Mouse (Mus musculus) c-Kit-negative CD71-positive TER-119-positive erythroid progenitor cells, embryonic 14.5 days (primary cell): ENCODE measurements around the gene Olfr1238.

Experiments
- DNase-seq: peaks from one replicate; pipeline ENCODE4 v3.0.0-alpha.2; 2013; ENCODE audit warnings: low read depth, low spot score

The Olfr1238 gene

DNA sequence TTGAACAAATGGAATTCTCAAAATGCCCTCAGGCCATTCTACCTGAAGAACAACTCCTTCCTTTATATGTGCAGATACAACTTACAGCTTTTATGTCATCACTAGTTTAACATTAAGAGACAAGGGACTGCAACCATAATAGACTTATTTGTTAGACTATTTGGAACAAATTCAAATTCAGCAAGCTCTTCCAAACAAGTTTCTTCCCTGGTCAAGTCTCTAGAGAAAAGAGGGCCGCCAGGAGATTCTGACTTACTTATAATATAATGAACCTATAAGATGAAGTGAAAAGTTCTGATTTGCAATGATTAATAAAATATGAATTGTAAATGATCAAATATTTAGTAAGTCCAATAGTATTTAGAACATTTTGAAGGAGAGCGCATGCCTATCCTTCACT, at the start of gene Olfr1238:
Gene Olfr1238, minus strand, starts transcription at position 101 of the 400 bp plus-strand sequence.
- DNase-seq: no peak

DNA sequence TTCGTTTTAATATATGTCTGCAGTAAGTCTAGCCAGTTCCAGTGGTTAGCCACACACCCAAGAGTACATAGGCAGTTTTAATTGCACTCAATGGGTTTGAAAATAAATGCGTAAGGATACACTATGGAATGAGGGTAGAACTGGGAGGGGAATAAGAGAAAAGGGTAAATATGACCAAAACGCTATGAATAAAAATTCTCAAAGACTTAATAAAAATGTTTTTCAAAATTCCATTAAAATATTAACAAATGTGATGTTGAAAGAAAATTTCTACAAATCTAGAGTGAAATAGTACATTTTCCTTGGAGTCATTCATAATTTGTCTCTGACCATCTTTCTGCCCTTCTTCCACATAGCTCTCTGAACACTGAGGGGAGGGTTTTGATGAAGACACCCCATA, 33.4 kb upstream of the Olfr1238 start, which contains the start of gene Olfr1240:
Gene Olfr1240, minus strand, starts transcription at position 101 of the 400 bp plus-strand sequence.
- no peak for DNase-seq

DNA sequence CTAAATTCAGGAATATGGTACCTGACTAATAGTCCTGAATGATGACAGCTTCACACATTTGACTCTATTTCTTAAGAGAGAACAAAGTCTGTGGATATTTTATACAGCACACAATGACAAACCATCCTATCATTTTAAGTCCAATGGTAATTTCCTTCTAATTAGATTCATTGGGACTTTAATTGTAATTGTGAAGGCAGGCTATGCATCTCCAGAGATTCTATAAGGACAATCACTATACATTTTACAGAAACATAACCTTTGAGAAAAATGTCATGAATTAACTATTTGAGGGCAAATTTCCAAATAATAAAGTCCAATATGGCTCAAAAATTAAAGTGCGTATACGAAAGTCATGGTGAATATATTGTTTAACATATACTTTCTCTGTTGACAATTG, 10.8 kb upstream of the Olfr1238 start, which contains the start of gene Olfr1239:
Gene Olfr1239, minus strand, starts transcription at position 101 of the 400 bp plus-strand sequence.
- DNase-seq: no peak

DNA sequence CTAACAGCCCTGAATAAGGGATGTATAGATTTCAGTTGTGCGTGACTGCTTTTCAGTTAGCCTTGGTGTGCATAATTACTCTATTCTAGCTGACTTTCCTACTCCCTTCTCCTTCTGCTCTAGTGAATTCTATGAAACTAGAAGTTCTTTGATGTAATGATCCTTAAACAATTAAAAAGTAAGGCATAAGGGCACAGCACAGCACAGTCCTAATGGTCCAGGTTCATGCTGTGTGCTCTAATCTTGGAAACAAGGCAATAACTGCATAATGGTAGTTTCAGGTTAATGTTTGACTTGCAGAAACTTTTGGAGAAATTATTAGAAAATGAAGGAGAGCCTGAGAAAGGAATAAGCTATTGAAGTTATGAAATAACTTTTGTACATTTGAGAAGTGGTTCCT, 5.1 kb upstream of the Olfr1238 start:
- DNase-seq: no peak

DNA sequence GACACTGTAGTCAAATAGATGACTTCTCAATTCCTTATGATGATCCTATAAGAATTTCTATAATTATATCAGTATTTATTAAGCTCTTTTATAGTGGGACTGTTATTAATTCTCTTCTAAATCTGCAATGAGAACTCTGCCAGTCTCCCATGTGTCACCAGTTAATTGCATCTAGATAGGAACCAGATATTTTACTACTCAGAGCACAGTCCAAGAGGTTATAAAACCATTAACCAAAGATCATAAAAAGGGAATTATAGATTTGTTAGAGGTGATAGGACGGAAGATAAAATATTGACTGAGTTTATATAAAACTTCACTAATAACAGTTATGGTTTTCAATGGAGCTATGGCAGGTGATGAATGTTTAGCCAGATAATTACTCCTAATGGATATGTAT, 8.6 kb downstream of the Olfr1238 start:
- DNase-seq: no peak

DNA sequence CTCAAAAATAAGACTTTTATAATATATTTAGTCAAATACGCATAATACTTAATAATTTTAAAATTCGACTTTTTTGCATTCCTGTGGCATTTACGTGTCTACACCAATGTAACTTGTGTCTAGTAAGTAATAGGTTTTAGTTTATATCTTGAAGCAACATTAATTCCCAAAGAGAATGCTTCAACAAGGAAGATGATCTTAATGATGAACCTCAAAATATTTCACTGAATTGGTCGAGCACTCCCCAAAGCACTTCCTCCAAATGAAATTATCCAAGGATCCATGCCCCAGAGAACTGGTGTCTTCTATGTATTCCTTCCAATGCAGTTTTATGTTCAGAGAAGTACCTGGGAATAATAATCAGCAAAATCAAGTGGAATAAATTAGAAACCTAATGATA, 44.7 kb downstream of the Olfr1238 start, which contains the start of gene Olfr1234:
Gene Olfr1234, minus strand, starts transcription at position 101 of the 400 bp plus-strand sequence.
- no peak for DNase-seq
